Mouse (Mus musculus): ENCODE data around the gene Fitm2.

Fitm2 gene

DNA sequence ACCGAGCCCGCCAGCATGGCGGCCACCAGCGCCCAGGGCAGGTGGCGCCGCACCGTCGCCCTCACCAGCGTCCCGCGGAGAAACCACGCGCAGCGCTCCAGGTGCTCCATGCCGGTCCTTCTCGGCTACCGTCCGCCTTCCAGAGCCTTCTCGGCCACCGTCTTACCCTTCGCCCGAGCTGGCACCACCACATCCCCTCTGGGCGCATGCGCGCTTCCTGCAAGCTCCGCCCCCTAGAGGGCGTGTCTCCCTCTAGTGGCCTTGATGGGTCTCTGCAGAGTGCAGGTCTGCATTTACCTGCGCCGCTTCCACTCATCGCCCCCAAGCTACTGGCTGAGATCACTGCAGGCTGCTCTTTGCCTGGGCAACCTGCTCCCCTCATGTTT is at the start of gene Fitm2:
TSS of gene Fitm2 (minus strand) at position 164 of the 386 bp plus-strand sequence.
- DNase-seq (ENCODE audit: low read depth, low spot score), result peak; percentile 99

DNA sequence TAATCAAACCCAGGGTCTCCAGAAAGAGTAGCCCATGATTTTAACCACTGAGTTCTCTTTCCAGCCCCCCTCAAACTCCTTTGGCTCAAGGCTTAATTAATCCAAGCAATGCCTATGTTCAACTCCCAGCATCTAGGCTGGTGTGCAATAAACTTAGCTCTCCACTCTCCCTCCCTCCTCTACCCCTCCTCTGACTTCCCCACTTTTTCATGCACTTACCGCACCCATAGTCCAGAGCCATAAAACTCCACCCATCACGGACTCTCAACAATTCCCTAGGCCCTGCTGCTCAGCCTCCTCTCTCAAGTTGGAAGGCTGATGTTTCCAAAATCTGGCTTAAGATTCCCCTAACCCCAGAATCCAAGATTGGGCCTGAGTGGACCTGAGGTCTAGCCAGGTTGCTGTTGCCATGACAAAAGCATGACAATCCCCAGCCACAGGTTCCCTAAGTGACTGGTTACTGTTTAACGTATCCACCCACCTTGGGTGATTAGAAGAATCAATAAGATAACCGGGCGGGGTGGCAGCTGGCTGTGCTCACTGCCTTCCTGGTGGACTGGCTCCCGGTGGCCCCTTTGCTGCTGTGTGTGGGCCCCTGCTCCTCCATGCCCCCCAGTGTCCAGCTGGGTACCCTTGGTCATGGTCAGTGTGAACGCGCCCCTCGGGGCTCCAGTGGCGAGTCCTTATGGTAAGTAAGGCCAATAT is 34.0 kb upstream of the Fitm2 start, which contains the start of gene Hnf4a:
TSS of gene Hnf4a (plus strand) at position 509 of the 705 bp plus-strand sequence.
- DNase-seq (ENCODE audit: low read depth, low spot score), result no peak

DNA sequence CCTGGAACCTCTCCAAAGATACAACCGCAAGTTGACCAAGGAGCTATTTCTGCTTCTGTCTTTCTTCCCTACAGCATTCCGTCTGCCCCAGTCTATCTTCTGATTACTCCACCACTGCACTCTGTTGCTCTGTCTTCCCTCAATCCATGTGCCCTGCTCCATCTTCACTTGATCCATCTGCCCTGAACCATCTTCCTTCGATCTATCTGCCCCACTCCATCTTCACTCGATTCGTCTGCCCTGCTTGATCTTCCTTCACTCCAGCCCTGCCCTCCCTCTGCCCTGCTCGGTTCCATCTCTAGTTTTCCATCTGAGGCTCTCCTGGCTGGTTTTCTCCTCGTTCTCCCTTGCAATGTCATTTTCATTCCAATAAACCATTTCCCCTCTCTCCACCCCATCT is 30.8 kb upstream of the Fitm2 start:
- DNase-seq (ENCODE audit: low read depth, low spot score), result no peak

DNA sequence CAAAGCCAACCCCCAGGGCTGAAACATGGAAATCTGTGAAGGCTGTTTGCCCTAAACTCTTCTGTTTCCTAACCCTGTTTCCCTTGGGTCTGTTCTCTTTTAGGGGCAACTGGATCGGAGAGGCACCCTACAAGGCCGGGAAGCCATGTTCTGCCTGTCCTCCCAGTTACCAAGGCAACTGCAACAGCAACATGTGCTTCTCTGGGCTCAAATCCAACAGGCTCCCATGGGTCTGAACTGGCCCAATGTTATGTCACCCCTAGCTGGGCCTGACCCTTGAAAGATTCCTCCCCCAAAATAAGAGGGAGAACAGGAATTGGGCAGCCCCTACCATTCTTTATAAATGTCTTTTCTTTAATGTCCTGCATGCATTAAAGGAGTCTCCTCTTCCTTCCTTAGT is 29.8 kb upstream of the Fitm2 start:
- no peak for DNase-seq (ENCODE audit: low read depth, low spot score)

DNA sequence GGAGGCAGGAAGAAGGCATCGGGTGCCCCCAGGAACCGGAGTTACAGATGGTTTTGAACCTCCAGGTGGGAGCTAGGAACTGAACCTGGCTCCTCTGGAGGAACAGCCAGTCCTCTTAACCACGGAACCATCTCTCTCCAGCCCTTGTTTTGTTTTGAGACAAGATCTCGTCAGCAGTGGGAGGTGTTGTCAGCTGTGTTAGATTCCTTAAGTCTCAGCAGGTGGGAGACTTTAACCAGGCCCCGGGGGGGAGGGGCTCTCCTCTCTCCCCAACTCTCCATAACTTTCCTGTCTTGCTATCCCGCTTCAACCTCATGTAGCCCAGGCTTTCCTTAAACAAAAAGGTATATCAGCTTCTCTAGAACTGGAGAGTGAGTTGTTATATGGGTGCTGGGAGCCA is 22.0 kb upstream of the Fitm2 start:
- no peak for DNase-seq (ENCODE audit: low read depth, low spot score)

DNA sequence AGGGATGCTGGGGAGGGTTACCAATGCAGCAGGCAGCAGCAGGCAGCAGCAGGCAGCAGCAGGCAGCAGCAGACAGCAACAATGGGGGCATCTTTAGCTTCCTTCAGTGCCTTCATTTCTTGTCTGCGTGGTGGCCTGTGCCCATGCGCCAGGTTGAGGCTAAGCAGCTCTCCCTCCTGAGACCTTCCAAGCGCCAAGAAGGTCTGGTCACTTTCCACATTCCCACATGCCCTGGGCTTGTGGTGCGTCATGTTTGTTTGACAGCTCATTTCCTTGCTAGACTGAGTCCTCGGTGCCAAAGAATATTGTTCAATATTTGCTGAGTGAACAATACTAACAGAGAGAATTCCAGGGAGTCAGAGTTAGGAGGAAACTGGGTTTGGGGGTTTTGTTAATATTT is 21.5 kb upstream of the Fitm2 start:
- DNase-seq (ENCODE audit: low read depth, low spot score), result no peak

DNA sequence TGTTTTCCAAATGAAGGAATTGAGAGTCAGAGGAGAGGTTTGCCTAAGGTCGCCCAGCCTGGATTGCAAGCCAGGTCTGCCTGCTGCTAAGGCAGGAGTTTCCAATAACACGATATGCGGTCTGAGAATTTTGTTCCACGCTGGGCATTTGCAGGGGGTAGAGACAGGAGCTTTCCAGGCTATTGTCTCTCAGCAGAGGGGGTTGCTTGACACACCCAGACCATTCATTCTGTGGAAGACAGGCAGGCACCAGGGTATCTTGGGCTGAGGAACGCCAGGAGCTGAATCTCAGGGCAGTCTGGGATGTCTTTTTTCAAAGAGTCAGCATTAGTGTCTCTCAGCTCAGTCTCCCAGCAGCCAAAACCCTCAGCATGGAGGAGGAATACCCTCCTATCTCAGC is 20.6 kb upstream of the Fitm2 start:
- no peak for DNase-seq (ENCODE audit: low read depth, low spot score)

DNA sequence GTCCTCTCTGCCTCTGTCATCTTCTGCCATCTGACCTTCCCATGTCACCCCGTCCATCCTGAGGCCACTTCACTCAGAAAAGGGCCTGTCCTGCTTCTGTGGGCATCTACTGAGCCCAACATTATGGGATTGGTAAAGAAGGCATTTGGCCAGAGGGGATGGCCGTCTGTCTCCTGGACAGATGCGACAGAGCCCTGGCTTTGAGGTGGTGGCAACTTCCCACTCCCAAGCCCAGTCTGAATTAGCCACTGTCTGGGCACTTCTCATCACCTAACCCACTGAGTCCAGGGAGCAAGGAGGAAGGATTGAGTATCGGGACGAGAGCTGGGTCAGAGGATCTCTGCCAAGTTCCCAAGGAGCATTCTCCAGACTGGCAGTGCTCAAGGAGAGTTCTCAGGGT is 19.6 kb upstream of the Fitm2 start, which contains the start of gene R3hdml:
TSS of gene R3hdml (plus strand) at position 301 of the 400 bp plus-strand sequence.
- no peak for DNase-seq (ENCODE audit: low read depth, low spot score)

DNA sequence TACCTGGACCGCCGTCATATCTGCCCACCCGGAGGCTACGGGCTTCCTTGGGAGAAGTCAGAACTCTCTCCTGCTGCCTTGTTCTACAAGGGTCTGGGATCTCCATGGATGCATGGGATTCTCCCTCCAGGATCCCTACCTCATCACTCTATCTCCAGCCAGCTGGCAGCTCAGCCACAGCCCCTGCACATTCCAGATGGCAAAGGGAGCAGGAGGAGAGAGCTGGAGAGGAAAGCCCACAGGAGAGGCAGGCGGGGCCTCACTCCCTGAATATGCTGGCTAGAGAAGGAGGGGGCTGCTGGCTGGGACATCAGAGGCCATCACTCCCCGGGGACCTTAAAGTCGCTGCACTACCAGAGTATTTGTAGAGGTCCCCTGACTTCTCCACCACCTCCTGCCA is 18.9 kb upstream of the Fitm2 start:
- DNase-seq (ENCODE audit: low read depth, low spot score), result no peak

DNA sequence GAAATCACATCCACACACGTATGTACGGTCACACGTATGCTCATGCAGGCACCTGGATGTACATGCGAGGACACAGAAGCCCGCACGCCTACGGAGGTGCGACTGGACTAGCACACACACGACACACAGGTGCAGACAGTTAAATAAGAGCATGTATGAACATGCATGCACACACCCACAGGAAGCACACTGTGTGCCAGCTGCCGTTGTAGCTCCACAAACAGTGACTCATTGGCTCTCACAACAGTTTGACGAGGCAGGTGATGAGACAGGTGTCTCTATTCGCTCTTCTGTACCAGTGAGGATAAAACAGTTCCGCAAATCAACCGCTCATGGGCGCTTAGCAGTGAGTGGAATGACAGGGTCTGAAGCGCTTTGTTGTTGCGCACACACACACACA is 18.2 kb upstream of the Fitm2 start:
- DNase-seq (ENCODE audit: low read depth, low spot score), result no peak

DNA sequence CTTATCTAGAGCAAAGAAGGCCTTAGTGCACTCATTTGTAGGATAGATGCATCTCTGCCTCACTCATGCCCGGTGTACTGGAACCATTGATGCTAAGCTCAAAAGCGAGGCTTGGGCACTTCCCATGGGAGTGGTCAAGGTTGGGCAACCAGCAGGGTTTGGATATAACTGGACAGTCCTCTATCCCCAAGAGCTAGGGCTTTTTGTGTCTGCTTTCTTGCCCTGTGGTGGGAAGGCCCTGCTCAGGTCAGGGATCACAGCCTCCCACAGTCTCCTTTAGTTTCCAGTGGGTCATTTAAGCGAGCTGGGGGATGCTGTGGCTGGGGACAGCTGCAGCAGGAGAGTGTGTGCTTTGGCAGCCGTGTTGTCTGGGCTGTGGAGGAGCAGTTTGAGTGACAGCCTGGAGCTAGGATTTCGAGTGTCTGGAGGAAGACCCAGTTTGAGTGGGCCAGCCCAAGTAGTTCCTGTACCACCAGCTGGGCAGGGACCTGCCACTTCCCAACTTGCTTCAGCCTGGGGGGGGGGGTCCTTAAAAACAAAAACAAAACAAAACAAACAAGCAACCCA is 17.4 kb upstream of the Fitm2 start:
- DNase-seq (ENCODE audit: low read depth, low spot score), result no peak

DNA sequence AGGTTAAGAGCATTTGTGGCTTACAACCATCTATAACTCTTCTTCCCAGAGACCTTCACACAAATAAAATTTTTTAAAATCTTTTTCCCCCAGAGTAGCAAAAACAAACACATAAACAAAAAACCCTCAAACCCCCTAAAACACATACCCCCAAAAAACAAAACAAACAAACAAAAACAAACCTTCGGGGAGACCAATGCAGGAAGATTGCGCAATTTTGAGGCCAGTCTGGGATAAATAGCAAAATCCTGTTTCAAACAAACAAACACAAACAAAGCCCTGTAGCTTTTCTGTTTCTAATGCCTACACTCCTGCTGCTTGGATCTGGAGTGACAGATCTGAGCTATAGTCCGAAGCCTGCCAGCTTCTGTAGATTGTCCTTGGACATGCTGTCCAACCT is 14.9 kb upstream of the Fitm2 start:
- no peak for DNase-seq (ENCODE audit: low read depth, low spot score)

DNA sequence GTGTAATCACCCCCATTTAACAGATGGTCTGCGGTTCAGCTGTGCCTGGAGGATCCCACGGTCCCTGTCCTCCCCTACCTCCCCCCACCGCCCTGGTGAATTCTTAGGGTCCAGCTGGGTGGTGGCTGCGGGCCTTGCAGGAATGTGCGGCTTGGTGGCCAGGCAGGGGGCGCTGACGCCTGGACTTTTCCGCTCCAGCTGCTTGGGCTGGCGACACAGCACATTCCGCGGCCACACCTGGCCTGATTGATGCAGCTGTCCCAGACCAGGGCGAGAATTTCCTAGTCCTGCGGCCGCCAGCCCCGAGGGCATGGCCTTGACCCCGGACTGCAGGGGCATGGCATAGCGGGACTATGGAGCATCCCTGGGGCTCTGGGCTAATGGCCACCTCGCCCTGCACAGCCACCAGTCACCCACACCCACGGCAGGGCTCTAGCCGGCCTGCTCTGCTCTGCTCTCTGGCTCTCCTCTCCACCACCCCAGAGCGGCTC is 9.2 kb upstream of the Fitm2 start:
- no peak for DNase-seq (ENCODE audit: low read depth, low spot score)

DNA sequence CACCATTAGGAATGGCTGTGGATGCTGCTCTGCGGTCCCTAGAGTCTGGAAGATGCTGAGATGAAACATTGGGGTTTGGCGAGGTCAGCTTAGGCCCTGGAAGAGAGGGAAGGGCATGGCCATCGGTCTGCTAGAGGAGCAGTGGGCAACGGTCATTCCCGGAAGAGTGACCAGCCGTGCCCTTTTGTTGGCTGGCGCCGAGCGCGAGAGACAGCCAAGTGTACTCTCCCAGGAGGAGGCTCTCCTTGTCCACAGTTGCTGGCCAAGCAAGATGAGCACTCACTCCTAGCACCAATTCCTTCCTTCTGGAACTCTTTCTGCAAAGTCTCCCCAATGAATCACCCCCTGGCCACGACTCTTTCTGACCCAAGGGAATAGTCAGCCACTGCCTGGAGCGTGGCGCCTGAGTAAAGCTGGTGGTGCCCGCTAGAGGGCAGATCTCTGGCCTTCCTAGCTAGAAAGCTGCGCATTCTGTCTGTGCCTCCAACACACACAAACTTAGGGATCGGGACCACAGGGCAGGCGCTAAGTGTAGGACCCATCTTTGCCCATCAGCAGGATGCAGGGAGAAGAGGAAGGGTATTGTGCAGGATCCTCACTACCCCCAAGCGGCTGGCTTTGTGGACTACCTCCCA is 7.9 kb upstream of the Fitm2 start:
- DNase-seq (ENCODE audit: low read depth, low spot score), result no peak

DNA sequence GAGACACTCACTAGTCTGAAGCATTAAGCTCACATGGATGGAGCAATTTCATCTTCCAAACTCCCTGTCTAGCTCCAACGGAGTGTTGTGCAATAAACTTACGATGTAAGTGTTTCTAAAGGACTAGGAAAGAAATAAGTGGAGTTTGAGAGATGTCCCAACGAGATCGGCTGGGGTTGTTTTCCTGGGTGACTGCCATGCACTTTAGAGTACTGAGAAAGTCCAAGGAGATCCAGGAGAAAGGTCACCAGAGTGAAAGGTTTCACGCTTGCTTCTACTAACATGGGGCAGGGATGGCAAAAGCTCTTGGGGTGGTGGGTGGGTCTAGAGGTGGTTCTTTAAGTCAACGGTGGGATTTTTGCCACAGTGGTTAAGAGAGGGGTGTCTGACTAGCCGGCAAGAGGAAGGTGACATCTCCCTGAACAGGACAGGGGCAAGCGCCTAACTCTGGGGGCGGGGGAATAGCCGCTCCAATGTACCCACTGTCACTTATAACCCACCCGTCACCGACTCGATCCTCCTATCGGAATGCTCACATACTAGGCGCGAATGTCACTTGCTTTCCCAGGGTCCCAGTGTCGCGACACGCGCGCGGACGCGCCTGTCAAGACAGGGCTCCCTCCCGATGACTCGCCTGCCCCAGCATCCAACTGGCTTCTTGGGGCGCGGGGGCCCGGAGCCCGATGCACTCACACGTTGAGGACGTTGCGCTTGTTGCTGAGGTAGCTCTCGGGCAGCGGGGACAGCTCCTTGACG is 541 bp downstream of the Fitm2 start:
- no peak for DNase-seq (ENCODE audit: low read depth, low spot score)

DNA sequence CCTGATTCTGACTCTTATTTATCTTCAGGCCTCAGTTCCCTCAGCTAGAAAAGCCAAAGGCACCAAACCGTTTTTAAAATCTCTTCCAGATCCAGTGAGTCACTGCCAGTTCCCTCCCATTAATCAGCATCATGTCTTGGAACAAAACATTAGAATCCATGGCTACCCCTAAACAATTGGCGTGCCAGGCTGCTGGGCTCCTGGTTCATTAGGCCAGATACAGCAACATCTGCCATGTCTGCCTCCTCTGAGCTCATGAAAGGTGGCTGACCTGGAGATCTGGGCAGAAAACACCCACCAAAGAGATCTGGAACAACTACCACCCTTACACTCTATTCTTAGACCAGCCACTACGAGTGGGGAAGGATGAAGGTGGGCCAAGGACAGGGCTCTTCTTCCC is 1.3 kb downstream of the Fitm2 start:
- DNase-seq (ENCODE audit: low read depth, low spot score), result no peak

DNA sequence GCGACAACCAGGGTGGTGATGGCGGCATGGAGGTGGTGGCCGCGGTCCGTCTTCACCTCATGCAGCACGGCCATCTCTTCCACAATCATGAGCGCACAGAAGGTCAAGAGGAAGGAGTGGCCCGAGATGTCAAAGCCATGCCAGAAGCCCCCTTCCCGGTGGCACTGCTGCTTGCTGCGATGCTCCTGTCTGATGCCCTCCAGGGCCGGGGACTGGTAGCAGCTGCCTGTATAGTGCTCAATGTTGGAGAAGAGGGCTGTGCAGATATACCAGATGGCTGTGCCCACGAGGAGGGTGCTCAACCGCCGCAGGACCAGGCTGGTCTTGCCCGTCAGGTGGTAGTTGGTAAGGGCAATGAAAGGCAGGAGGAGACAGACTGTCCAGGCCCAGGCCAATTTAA is 2.7 kb downstream of the Fitm2 start:
- DNase-seq (ENCODE audit: low read depth, low spot score), result no peak

DNA sequence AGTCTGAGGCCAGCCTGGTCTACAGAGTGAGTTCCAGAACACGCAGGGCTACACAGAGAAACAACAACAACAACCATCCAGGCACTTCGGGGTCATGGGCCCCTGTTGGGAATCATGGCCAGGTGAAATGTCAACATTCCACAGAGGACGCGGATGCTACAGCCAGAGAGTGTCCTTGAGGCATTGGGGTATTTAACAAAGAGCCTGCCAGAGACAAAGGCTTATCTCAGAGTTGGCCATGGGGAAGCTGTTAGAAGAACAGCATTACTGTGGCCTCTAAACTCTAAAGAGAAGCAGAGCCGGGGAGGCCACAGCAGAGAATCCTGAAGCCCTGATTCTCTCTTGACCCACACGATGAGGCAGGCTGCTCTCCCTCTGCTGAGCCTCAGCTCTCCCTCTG is 3.6 kb downstream of the Fitm2 start:
- DNase-seq (ENCODE audit: low read depth, low spot score), result no peak

DNA sequence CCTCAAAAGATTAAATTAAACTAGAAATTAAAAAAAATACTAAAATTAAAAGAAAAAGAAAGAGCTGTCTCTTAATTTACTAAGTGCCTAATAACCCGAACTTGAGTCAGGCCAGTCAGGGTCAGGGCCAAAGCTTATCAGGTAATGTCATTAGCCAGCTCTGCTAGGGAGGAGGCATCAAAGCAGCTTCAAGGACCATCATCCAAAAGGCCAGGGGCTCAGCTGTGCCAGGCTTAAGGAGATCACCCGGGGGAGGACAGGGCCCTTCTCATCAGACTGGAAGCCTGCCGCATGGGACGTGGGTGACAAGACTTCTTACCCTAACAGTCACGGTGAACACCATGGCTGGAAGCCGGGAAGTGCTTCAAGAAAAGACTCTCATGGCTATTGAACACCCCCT is 4.8 kb downstream of the Fitm2 start:
- no peak for DNase-seq (ENCODE audit: low read depth, low spot score)

DNA sequence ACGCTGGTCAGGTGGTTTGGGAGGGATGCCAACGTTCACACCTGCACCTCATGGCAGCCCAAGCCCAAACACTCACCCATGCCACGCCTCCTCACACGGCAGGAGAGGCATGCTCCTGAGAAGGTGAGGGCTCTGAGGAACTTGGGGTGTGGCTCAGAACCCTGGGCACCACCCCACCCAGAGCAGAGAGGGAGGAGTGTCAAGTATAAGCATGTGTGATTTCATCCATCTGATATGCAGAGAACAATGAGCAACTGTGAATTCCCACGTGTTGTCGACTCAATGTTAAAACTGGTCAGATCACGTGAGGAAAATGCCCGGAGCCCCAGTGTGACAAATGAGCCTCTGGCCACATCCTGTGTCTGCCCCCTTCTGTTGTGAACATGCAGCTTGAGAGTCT is 5.7 kb downstream of the Fitm2 start:
- no peak for DNase-seq (ENCODE audit: low read depth, low spot score)

DNA sequence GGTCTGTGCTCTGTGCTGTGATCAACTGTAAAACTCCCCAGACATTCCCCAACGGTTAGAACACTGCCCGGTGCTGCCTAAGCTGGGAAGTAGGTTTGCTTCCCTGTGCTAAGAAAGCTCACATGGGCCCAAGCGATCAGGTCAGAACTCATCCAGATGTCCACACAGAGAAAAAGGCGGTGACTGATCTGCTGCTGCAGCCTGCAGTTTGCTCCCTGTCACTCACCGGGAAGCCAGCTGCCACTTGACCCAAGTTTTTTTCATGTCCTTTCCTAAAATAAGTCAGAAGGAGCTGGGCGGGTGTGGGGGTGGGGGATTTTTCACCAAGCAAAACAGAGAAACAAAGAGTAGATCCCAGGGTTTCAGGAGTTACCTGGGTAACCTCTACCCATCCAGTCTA is 7.9 kb downstream of the Fitm2 start:
- no peak for DNase-seq (ENCODE audit: low read depth, low spot score)

DNA sequence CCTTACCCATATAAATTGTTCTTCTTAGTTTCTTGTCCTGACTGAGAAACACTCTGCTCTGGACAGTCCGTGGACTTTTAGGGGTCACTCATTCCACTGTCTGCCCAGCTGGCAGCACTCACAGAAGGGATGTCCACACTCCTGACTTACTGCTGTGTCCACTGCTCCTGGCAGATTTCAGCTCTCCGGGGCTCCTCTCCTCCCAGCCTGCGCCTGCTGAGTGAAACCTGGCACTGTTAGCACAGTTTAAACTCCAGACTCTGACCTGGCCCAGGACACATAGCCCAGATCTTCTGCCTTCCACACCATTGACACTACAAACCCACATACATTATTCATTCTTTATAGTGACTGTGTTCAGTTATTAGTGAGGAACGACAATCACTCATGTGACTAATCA is 8.4 kb downstream of the Fitm2 start:
- DNase-seq (ENCODE audit: low read depth, low spot score), result no peak
